Mouse (Mus musculus) right cerebral cortex, postnatal 25 days (tissue): Measurements from ENCODE around the gene Nfib.

Source experiments
- DNase-seq: peaks from one replicate; pipeline ENCODE4 v3.0.0; 2022

Nfib gene

DNA sequence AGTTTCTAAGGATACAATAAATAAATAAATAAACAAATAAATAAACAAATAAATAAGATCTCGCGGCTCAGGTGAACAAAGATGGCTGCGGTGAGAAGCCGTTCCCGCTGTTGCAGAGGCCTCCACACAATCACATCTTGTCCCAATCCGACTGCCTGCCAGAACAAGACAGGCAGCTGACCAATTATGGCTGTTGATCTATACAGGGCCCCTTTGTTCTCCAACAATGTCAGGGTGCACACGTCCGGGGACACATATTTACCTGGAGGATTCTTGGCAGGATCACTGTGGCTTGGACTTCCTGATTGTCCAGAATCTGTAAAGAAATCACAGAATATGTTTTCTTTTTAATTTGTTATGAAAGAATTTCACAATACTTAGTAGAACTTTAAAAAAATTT lies 322.2 kb downstream of the Nfib start:
- DNase-seq, result no peak

DNA sequence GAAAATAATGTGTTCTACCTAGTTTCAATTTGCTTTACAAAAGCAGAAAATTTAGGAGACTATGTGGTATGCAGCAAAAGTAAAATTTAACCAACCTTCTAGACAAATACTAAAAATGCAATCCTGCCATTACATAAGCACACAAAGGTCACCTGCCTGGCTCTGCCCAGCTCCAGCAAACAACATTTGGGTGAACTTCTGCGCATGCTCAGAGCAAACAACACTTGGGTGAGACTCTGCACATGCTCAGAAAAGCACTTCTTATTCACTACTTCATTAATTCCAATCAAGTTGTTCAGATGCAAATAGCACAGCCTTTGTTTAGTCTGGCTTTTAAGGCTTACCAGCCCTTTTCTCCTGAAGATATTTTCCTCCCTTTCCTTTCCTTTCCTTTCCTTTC lies 323.8 kb downstream of the Nfib start:
- DNase-seq, result no peak

- DNase-seq, result no peak
These were observed 325.0 kb downstream of the Nfib start for GRCm38 (mm10) chr4:82380578-82380977.

DNA sequence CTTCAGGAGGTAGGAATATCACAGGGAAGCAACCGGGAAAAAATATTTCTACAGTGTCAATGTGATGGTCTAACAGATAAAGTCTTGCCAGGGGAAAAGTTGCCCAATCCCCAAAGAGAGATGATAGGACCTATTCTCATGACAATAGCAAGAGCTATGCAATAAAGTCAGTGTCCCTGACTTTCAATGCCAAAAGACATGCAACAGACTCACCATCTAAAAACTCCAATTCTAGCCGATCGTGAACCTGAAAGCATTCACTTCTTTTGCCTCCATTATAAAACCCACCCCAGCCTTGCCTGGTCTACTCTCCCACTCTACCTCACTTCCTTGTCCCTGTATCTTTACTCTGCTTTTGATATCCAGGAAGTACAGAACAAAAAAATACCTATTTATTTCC lies 327.5 kb downstream of the Nfib start:
- no peak for DNase-seq

DNA sequence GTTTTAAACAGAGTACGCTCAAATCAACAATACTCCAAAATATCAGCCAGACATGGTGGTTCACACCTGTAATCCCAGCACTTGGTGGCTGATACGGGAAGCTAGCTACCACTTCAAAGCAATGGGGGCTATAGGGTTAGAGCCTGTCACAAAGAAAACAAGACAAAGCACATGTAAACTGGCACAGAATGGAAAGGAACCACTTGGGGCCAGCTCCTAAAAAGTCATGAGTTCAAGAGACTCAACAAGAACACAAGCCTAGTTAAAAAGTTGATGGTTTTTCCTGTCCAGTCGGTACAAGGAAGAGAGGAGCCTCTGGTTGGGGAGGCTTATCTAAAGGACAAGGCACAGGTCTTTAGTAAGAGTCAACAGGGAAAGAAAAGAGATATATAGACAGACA lies 327.9 kb downstream of the Nfib start:
- no peak for DNase-seq

DNA sequence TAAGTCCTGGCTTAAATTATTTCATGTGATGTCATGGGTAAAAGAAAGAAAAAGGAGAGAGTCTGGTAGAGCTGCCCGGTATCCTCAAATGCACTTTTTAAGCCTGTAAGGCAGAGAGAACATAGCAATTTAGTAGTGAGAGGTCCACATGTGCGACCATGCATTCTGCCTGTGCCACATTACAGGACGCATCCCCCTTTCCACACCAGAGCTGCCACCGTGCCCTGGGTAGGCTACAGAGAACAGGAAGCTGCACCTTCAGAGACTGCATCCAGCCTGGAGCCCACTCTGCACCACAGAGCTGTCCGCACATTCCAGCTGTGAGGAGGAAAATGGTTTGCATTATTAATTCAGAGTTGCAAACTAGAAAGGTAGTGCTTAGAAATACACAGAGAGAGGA lies 331.0 kb downstream of the Nfib start:
- DNase-seq, result no peak

DNA sequence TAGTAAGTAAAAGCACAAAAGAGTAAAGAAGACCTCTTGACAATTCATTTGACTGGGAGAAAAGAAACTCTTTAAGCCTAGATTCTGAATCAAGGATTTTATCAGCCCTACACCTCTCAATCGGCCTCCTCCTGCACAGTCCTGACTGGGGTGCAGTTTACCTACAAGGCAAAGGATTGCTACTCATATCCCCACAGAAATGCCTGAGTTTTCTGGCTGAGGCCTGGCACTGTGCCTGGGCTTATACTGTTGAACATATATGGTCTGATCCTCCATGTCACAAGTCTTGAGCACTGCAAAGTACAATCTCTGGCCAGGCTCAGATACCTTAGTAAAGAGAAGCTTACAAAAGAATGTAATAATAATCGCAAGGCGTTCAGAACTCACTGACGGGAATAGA lies 333.3 kb downstream of the Nfib start:
- no peak for DNase-seq

DNA sequence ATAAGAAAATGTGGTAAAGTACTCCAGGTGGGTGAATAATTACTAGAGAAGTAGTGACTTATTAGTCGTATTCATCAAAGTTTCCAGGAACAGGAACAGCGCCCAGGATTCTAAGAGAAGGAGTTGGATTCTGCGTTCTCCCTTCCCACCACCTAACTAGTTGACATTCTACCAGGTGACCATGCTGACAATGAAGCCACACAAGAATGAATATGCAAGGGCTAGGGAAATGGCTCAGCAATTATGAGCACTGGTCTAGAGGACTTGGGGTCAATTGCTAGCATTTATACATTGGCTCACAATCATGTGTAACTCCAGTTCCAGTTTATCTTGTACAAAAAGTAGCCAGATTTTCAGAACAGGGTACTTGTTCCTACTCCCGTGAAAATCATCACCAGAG lies 334.1 kb downstream of the Nfib start:
- no peak for DNase-seq

DNA sequence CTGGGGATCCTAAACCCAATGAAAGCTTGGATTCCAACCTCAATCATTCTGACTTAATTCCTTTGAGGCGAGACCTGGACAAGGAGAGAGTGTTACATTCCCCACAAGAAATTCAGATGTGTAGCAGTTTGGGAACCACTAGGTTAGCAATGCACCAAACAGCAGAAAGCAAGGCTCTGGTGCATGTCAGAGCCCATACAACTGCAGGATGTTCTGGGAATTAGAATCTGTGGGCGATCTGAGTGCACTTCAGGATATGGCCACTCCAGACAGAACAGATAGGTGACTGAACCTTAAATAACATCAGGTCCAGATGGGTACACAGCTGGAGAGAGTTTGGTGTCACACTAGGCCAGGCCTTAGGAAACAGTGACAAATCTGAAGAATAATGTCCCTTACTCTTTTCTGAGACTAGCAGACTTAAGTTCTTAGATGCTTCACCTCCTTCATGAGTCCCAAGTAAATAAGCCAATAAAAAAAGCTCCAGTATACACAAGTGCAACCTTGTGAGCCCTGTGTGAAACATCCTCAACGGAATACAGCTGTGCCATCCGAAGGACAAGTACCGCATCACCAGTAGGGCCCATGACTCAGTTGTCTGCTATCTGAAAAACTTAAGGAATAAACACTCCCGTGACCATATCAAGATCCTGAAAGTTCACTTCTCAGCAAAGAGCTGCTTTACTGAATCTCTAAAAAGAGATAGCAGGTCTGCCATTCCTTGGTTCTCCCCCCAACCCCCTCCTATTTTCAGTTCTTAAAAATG lies 336.4 kb downstream of the Nfib start:
- no peak for DNase-seq

GRCm38 (mm10) chr4:82368091-82368775 lies 337.3 kb downstream of the Nfib start:
- no peak for DNase-seq

- no peak for DNase-seq
These were observed 340.7 kb downstream of the Nfib start for GRCm38 (mm10) chr4:82364696-82365385.

- no peak for DNase-seq
These were observed 341.6 kb downstream of the Nfib start for GRCm38 (mm10) chr4:82363951-82364350.

- no peak for DNase-seq
These were observed 343.3 kb downstream of the Nfib start for GRCm38 (mm10) chr4:82362294-82362693.

GRCm38 (mm10) chr4:82360081-82360511 lies 345.5 kb downstream of the Nfib start:
- no peak for DNase-seq

- no peak for DNase-seq
These were observed 346.4 kb downstream of the Nfib start for GRCm38 (mm10) chr4:82359110-82359509.

DNA sequence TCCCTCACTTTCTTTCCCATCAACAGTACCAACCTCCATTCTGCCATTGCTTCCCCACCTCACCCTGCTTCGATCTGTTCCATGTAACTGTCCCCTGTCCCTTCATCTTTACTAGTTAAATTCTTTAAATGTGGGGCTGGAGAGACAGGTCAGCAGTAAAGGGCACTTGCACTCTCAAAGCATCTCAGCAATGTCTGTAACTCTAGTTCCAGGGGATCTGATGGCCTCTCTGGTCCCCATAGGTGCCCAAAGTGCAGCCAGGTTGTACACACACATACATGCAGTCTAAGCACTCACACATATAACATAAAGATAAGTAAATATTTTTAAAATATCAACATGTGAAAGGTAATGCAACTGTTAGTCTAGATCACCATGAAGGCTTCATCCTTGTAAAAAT lies 356.5 kb downstream of the Nfib start:
- DNase-seq, result no peak

- DNase-seq, result no peak
These were observed 360.8 kb downstream of the Nfib start for GRCm38 (mm10) chr4:82344787-82345186.

GRCm38 (mm10) chr4:82344224-82344623 lies 361.3 kb downstream of the Nfib start:
- no peak for DNase-seq

- DNase-seq, result no peak
These were observed 366.6 kb downstream of the Nfib start for GRCm38 (mm10) chr4:82338930-82339329.

GRCm38 (mm10) chr4:82338481-82338880 lies 367.1 kb downstream of the Nfib start:
- no peak for DNase-seq

- DNase-seq, result no peak
These were observed 368.6 kb downstream of the Nfib start for GRCm38 (mm10) chr4:82336951-82337381.

DNA sequence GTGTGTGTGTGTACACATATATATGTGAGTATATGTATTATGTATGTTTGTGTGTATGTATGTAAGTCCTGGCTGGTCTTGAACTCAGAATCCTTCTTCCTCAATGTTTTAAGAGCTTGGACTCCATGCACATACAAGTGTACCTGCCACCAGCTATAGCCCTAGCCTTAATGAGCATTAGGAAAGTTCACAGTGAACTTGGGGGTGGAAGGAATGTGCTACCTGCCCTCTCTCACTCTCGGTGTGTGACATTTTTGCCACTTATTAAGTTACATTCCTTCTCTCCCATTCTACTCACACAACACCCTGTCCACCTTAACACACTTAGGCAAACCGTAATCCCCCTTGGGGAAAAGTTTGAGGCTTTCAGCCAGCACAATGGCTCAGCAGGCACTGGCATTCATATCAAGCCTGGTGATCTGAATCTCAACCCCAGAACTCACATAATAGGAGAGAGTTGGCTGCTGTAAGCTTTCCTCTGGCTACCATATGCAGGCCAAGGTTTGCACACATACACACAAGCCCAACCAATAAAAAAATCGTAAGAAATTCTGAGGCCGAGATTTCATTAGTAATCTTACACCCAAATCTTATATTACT lies 370.2 kb downstream of the Nfib start:
- DNase-seq, result no peak

- no peak for DNase-seq
These were observed 372.1 kb downstream of the Nfib start for GRCm38 (mm10) chr4:82333413-82333812.

- DNase-seq, result no peak
These were observed 375.5 kb downstream of the Nfib start for GRCm38 (mm10) chr4:82330095-82330494.
